Mouse (Mus musculus) hindbrain, embryonic 14.5 days (tissue): ENCODE data around the gene Pik3ap1. TPM values are rescaled to one million over a fixed set of nuclear protein-coding genes. Genes with fewer than 3 reads are reported as not detected.

Experiments
- ATAC-seq: fragments of 200-750 bp; cut with Nextera tagmentation; 2 replicates; pipeline ENCODE4 v1.8.0; 2017; ENCODE audit warnings: moderate number of reproducible peaks, mild to moderate bottlenecking, moderate TSS enrichment, moderate library complexity; ENCODE audit not compliant: low FRiP score
- DNase-seq: peaks from one replicate; pipeline ENCODE4 v3.0.0-alpha.2; 2015; ENCODE audit warnings: low spot score
- H3K27ac ChIP-seq: fragments of 300-500 bp; sonication (generic); 2 replicates; pipeline ENCODE4 v1.5.1; 2014; ENCODE audit warnings: mild to moderate bottlenecking, moderate library complexity
- H3K27me3 ChIP-seq: fragments of 300-500 bp; sonication (generic); 2 replicates; pipeline ENCODE4 v1.6.1; 2014; ENCODE audit warnings: mild to moderate bottlenecking, low read length, mixed read lengths; ENCODE audit not compliant: control insufficient read depth, insufficient read depth
- H3K36me3 ChIP-seq: fragments of 300-500 bp; sonication (generic); replicated peaks from 2 replicates; pipeline ENCODE4 v1.6.1; 2014; ENCODE audit not compliant: control insufficient read depth, insufficient read depth
- H3K4me1 ChIP-seq: fragments of 300-500 bp; sonication (generic); replicated peaks from 2 replicates; pipeline ENCODE4 v1.6.1; 2014; ENCODE audit warnings: antibody characterized with exemption, low read length, mixed read lengths; ENCODE audit not compliant: control insufficient read depth, insufficient read depth
- H3K4me2 ChIP-seq: fragments of 300-500 bp; sonication (generic); replicated peaks from 2 replicates; pipeline ENCODE4 v1.6.1; 2014; ENCODE audit warnings: mild to moderate bottlenecking, moderate library complexity
- H3K4me3 ChIP-seq: fragments of 300-500 bp; sonication (generic); replicated peaks from 2 replicates; pipeline ENCODE4 v1.5.1; 2014; ENCODE audit warnings: mild to moderate bottlenecking, low read length
- H3K9ac ChIP-seq: fragments of 300-500 bp; sonication (generic); 2 replicates; pipeline ENCODE4 v1.6.1; 2014
- H3K9me3 ChIP-seq: fragments of 300-500 bp; sonication (generic); 2 replicates; pipeline ENCODE4 v1.6.1; 2016; ENCODE audit warnings: low read length; ENCODE audit not compliant: control insufficient read depth
- WGBS: fragments of 180-500 bp; shearing (Covaris S2); extraction: QIAGEN DNeasy Blood & Tissue Kit; methylation state at CpG from one replicate; pipeline ENCODE4 v1.1.7; 2014; 5-methylcytosine and 5-hydroxymethylcytosine counted together
- polyA plus RNA-seq: library from polyadenylated mRNA; unstranded; fragments of >200 nt; fragmentation: Nextera tagmentation; extraction: Ambion mirVana; gene quantifications from 2 replicates; pipeline ENCODE4 v1.2.1, GENCODE M21; 2014

The Pik3ap1 gene
- polyA plus RNA-seq, 1 experiment from 2014 or later, result 2.2 TPM

DNA sequence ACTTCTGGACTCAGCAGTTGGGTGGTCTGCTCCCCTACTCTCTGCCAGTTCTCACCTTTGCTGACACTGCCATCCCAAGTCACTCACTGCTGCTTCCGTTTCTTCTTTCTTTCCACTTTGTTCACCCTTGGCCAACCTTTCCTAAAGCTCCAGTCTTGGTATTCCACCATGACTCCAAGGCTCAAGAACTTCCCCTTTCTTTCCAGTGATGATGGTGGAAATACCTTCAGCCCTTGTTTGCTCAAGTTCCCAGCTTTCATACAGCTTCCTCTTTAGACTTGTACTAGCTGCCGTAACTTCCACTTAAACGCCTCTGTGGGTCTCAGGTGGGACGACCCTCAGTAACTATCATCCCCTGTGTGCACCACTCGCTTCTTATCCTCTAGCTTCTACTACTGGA, 142.9 kb downstream of the Pik3ap1 start:
- Histone ChIP-seq H3K9me3 (no peaks in the 10 kb centered on the region), H3K36me3 (peaks cover 79% of the 10 kb centered on the region), H3K4me2 (no peak overlapping the region), H3K4me1 (no peaks in the 10 kb centered on the region), H3K27ac (no peak overlapping the region), H3K27me3 (no peaks in the 10 kb centered on the region), H3K4me3 (no peak overlapping the region), H3K9ac (no peak overlapping the region)
- WGBS, result 94% methylated on average over 5 of the region's 5 CpGs
- no peak for DNase-seq
- ATAC-seq, result no peak

DNA sequence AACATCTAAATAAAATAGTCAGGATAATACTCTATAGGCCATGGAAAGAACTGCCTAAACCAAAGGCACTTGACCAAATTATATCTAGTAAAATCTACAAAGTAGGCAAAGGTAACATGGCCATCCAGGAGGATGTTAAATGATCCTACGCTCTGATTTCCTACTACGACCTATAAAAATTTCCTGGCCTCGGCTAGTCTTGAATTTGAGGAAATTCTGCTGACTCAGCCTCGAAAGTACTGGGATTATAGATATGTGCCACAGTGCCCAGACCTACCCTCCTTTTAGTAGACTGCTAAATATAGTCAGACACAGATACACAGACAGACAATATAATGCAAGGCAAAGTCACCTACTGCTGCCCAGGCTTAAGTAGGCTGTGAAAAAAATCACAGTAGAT, 151.2 kb downstream of the Pik3ap1 start:
- peaks cover 77% of the 10 kb centered on the region for H3K36me3 ChIP-seq
- H3K4me2 ChIP-seq, result no peak overlapping the region
- DNase-seq (no peak), ATAC-seq (no peak)
- H3K9me3 ChIP-seq, result no peaks in the 10 kb centered on the region
- H3K9ac ChIP-seq, result no peak overlapping the region
- H3K27me3 ChIP-seq, result no peaks in the 10 kb centered on the region
- WGBS, result 95% methylated on average over 4 of the region's 4 CpGs
- H3K4me1 ChIP-seq, result no peaks in the 10 kb centered on the region
- no peak overlapping the region for H3K27ac ChIP-seq
- no peak overlapping the region for H3K4me3 ChIP-seq

Other genes starting within 250 kb of the Pik3ap1 start
- 0.59 and 1.3 TPM in 2 replicates for gene Tll2, start 178.3 kb downstream of the Pik3ap1 start, polyA plus RNA-seq
- 111 and 130 TPM in 2 replicates for gene Tm9sf3, start 121.1 kb downstream of the Pik3ap1 start, polyA plus RNA-seq
- gene Lcor, start 97.5 kb upstream of the Pik3ap1 start, polyA plus RNA-seq, result 16.0 and 17.8 TPM in 2 replicates
- gene Gm340, start 197.3 kb upstream of the Pik3ap1 start, polyA plus RNA-seq, result 3.1 and 3.2 TPM in 2 replicates